Mouse (Mus musculus) lung, postnatal 14 days (tissue): ENCODE measurements around the gene Gabra5.
A peak's percentile ranks its signal among the peaks of the same experiment; 100 is the strongest.

ENCODE experiments used
- DNase-seq: peaks from one replicate; pipeline ENCODE4 v3.0.0; 2021

Gene Gabra5

DNA sequence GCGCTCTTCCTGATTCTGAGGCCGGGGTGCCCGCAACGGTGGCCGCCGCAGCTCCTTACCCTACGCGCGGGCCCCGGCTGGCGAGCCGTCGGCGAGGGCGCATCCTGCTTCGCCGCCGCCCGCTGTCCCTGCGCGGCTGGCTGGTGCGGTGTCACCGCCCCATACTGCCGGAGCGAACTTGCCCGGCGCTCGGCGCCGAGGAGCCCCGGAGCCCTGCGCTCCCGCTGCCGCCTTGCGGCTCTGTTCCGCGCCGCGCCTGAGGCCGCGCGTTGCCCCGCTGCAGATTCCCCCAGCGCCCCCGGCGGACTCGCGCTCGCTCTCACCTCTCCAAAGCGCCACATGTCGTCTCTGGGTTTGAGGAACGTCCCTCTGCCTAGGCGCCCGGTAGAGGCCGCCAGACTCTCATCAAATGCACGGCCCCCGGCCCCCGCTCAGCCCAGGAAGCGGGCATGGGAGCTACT, at the start of gene Gabra5:
TSS of gene Gabra5 (minus strand) at position 379 of the 461 bp plus-strand sequence.
- DNase-seq = no peak

DNA sequence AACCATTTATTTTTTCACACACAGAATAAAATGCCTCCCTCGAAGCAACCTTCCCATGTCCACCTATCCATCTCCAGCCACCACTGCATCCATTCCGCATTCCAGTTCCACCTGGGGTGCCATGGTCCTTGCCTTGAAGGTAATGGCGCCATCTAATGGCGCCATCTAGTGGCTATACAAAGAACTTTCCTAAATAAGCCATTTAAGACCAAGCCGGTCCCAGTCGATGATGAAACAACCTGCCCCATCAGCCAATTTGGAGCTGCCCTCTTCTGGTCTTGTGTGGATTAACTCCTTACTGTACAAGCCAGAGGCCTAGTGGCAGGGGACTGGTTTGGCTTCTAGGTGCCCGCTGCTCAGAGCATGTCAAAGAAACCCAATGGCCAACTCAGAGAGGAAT, 28.7 kb upstream of the Gabra5 start:
- no peak for DNase-seq

DNA sequence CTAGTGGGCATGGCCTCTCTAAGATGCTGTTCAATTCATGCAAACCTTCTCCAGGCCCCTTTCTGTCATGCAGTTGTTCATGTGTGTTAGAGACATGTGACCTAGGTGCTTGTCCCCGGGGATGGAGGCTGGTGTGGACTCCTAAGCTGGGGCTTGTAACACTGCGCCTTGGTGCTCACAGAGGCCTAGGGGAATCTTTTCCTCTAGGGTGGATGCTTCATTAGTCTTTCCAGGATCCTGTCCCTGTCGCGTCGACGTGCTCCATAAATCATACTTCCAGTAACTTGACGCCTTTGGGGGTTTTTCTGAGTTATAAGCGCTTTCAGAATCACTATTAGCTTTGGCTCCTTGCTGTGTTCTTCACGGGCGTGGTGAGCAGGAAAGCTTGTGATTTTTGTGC, 22.8 kb upstream of the Gabra5 start:
- no peak for DNase-seq

DNA sequence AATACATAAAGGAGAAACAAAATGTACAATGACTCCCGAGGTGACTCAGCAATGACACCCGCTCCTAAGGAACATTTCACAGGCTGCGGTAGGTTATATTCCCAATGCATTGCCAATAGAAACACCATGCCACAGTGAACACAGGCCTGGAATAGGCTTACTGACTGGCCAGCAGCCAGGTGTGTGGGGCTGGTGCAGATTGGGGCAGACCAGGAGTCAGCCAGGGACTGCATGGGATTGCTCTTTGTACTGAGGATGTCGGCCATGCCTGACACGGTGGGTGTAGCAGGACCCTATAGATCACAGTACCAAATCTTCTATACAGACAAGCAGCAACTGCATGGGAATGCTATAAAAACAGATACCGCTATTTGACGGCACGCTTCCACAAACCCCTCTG, 20.1 kb upstream of the Gabra5 start:
- no peak for DNase-seq

DNA sequence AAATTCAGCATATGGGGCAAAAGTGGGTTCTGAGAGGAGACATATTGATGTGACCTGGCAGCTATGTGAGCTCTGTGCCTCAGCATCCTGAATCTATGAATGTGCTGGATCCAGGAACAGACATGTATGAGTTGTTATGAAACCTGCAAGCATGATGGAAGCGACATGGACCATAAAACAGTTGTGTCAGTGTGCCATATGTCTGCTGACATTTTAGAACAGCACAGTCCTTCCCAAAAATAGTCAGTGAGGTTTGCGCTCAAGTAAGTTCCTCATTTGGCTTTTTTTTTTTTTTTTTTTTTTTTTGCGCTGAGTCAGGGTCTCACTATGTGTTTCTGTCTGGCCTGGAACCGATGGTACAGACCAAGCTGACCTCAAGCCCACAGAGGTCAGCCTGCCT, 19.6 kb upstream of the Gabra5 start:
- DNase-seq = no peak

DNA sequence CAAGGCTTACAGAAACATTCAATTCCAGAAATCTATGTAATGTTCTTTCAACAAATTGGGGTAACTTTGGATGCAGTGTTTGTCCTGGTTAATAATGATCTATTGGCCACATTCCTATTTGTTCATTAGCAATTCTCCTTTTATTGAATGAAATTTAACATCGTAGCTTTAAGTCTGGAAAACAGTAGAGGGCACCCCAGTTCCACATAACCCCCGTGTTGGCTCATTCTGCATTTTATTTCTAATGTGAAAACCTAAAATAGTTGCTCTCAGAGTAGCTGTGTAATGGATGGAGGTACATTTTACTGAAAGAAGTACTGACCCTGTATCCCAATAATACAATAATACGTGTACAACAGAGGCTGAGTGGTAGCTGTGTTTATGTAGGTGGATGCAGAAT, 3.1 kb upstream of the Gabra5 start:
- DNase-seq = no peak

DNA sequence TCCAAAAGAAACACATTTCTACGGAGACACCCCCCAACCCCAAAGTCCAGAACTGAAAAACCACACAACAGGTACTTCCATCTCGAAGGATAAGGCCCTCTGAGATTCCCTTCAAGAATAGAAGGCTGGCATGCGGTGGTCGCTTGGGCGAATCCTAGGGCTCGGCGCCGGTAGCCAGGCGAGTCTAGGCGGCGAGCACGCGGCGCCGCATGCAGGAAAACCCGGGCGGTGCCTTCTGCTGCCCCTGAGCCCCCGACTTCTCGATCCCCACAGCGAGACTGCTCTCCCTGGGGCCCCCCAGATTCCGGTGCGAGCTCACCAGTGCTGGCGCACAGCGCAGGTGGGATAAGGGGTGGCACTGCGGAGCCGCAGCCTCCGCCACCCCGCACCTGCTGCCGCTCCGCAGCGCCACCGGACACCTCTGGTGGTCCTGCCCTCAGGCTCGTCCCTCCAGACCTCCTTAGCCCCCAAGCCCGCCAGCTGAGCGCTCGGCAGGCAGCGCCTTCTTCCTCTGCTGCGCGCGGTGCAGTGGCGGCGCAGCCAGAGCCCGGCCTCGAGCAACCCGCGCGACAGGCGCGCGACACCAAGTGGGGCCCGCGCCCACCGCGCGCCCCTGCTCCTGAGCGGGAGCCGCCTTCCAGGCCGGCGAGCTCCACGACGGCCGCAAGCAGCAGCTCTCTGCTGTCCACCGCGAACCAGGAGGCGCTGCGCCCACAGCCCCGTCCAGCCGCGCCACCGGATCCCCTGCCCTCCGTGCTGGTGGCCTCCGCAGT, 813 bp downstream of the Gabra5 start:
- no peak for DNase-seq

DNA sequence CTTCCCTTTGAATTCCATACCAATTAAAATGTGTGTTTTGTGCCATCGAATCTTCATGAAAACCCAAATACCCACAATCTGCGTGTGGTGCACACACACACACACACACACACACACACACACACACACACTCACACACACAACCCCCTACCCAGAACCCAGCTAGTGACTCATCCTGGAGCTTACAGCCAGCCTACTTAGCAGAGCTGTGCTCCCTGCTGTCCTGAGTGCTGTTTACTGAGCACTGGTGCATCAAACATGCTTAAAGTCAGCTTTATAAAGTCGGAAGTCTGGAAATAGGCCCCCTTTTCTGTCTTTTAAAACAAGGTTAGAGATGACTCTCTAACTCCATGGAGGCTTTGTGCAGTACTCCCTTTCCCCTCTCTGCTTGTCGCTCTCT, 7.0 kb downstream of the Gabra5 start:
- DNase-seq = no peak

DNA sequence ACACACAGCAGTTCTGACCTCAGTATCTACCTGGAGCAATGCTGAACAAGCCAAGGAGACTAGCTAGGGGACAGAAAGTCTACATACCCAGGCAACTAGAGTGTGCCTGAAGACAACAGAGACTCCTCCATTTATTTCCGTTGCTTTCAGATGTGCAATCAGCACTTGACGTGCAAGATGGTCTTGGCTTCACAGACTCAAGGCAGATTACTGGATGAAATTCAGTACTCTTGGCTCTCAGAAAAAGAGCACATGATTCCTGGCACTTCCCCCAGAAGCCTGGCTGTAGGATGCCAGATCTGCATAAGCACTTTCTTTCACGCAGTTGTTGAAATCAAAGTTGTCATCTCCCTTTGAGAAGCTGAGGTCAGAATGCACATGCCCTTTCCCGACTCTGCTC, 18.1 kb downstream of the Gabra5 start:
- DNase-seq = no peak

DNA sequence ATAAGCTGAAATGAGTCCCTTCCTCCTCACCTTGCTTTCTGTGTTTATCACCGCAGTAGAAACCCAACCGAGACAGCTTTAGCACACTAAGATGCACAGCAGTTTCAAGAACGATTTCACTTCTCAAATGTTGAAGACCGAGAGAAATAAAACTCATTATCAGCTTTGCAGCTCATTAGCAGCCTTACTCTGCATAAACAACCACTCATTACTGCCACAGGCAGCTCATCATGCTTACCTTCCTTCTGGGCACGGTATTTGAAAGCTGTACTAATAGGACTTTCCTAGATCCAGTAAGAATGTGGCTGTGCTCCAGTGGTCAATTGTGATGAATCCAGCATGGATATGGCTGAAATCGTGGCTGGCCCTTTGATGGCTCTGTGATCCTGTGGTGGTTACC, 23.0 kb downstream of the Gabra5 start:
- DNase-seq = no peak

DNA sequence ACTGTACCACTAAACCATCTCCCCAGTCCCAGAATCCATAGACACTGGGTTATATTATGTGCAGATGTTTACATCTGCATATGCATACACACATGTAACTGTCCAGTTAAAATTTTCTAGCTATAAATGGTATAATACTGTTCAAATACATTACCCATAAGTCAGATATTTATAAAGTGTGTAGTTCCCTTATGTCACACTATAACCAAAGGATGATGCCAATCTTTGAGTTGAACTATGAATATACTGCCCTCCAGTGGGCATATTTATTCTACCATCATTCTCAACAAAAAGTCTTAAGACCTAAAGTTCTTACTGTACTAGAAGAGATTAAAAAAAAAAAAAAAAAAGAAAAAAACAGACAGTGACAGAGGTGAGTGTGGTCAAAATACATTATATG, 27.0 kb downstream of the Gabra5 start:
- DNase-seq = no peak

DNA sequence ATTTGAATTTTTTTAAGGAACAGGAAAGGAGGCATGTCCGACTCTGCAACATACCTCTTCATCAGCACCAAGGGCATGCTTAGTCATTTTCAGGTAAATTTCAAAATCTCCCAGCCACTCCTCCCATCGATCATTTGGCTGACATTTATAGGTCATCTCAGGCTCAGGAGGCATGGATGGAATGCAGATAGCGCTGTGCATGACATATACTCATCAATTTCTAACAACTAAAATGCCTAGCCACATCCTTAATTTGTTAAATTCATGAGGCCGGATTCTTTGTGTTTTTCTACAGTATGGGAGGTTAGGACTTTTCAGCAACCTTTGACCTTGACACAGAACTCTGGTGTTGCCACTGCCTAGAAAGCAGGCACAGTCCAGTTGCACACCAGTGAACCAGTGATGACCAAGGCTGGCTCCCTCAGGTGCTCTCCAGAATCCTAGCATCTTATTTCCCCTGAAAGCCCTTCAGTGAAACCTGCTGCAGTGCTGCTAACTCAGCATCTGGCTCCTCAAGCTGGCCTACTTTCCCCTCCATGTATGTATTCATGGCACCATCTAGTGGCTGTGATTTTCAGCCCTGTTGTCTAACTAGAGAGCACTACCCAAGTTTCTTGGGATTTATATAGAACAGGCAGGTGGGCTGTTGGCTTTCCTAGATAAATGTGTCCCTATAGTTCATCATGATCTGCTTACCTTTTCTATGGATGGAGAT, 35.9 kb downstream of the Gabra5 start:
- DNase-seq = peak; percentile 5

DNA sequence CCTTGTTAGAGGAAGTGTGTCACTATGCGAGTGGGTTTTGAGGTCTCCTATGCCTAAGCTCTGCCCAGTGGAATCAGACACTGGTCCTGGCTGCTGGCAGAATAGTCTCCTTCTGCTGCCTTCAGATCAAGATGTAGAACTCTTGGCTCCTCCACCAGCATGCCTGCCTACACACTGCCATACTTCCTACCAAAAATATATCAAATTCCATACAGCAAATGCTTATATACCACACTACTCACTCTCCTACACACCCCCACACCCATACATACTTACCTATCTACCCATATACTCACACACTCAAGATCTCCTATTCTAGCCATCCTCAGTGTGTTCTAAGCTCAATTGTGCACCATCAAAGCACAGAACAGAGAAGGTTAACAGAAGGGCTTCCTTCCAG, 38.5 kb downstream of the Gabra5 start:
- no peak for DNase-seq

DNA sequence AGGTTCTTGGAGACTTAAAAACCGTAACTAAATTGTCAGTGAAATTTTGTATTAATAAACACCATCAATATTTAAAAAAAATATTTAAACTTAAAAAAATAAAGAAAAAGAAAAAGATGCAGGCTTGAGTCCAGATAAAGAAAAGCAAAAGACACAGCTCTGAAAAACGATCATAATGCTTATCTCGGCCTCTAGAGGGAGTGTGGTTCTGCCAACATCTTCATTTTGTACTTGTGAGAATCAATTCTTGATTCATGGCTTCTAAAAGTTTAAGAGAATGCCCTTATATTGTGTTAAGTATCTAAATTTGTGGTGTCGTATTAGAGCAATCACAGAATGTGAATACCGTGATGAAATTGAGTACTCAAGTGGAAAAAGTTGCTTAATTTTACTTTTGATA, 49.5 kb downstream of the Gabra5 start:
- DNase-seq = no peak

DNA sequence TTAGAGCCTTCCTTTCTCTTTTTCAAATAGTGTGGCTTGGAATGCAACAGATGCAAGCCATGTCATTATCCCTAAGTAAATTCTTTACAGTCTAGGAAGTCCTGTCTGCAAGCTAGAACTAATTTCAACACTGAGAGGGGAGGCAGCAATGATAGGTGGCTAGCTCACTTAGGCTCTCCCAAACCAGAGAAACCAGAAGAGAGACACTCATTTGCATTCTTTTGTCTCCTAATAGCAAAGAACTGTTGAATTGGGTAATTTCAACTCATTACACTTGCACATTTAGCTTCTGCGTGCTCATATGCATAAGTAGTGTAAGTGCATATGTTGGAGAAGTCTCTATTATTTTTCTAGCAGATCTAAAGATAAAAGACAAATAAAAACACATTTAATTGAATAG, 61.6 kb downstream of the Gabra5 start:
- no peak for DNase-seq

DNA sequence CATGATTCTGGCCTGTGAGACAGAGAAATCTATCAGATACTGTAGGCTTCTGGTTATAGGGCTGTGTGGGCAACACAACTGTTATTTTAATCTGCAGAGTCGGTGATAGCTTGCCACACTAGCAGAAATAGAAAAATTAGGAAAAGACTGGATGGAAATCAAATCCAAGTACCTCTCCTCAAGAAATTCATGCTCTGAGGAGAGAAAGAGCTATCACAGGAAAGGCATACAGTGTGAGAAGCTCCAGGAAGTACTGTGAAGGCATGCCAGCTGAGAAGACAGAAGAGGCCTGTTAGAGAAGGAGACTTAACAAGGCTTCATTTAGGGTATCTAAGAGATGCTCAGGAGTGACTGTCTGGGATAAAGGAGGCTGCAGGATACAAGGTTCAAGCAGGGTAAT, 87.2 kb downstream of the Gabra5 start:
- DNase-seq = no peak

DNA sequence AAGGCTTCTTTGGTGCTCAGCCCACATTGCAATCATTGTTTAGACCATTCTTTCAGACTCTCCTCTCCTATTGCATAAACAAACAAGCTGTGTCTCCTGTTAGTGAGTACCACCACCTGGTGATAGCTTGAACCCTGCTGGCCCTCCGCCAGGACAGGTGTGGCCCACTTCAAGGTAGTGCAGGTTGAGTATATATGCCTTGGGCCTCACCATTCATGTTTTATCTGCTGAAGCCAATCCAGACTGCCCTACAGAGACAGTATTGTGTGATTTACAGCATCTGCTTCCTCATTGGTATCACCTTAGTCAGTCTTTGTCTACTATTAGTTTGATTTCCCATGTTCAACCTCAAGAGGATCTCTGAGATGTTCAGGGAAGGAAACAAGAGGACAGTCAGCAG, 88.8 kb downstream of the Gabra5 start:
- DNase-seq = no peak

DNA sequence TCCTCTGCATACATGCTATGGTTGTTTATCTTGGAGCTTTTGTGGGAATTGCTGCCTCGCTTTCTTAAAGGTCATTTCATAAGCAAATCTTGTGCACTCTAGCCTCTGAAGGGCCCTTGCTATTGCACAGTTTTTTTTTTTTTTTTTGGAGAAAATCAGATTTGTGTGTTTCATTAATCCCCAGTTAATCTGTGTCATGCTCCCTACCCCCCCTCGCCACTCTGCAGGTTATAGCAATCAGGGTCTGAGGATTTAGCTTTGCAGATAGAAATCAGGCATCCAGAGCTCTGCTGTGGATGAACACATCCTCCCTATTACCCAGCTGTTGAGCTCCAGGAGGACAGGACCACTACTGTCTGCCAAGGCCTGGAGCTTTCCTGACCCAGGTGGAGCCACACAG, 90.5 kb downstream of the Gabra5 start, which contains the start of gene Gabrb3:
TSS of gene Gabrb3 (plus strand) at position 301 of the 400 bp plus-strand sequence.
- DNase-seq = no peak

DNA sequence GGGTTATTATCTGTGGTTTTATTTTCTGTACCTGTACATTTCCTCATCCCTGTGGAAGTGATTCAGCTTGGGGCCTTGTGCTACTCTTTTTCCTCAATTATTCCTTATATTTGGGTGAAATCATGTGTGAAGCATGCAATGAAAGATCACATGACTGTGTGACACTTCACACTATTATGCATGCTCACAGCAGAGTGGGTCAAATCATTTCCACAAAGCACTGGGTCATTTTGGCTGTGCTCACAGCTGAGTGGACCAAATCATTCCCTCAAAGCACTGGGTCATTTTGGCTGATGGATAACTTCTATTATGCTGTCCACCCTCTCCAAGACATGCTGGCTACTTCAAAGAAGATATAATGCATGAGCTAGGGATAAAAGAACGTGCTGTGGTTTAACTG, 97.0 kb downstream of the Gabra5 start:
- no peak for DNase-seq

DNA sequence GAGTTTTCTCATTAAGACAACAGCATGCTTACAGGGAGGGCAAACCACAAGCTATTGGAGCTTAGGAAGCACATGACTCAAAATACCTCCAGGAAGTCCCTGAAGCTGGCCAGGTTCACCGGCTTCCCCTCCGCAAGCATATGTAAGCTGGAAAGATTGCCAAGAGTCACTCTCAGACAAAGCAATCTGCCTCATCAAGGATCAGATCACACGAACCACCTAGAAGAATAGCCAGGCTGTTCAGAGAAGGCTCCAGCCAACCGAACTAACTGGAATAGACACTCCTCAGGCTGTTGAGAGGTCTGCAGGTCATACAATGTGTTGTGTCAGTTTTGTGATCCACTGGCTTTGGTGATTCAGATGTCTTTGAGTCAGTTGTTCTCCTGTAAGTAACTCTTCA, 98.7 kb downstream of the Gabra5 start:
- no peak for DNase-seq

DNA sequence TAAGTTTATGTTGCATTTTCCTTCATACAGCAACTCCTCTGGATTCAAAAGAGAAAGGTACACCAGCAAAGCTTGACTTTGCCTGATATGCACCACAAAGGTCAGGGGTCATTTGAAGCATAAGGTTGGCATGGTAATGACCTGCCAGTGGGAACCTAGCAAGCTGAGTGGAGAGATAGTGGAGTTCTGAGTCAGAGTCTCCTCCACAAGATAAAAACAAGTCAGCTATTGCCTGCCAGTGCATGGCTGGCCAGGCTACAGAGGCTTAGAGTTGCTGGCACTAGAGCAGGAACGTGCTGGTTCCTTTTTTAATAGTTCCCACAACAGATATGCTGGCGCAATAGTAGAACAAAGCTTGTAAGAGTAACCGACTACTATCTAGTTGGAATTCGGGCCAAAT, 116.3 kb downstream of the Gabra5 start:
- no peak for DNase-seq

DNA sequence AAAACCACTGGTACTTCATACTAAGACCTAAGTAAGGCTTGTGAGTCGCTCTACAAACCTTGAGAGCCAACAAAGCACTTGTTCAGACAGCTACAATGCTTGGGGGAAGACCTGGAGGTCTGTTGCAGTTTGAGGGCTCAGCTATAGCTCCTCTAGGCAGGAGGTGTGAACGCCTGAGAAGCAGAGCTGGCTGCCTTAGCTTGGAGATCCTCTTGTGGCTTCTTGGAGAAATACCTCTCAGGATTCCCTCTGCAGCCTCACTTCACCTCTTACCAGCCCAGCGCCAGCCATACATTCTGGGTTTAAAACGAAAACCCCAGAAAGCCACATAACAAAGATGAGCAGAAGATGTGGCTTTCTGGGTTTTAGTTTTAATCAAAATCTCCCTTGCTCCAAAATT, 119.8 kb downstream of the Gabra5 start:
- DNase-seq = no peak

DNA sequence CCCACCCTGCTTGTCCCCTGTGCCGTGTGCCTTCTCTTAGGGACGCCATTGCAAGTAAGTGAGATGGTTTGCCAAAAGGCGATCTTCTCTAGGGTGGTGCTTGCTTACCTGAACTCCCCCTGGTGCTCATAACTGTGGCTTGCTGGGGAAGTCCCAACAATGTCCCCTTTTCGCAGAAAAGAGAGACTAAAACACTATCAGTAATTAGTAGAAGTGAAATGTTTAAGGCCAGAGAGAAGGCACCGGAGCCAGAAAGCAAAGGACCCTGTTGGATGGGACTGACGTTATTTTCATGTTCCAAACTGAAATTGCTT, 122.6 kb downstream of the Gabra5 start:
- DNase-seq = no peak

DNA sequence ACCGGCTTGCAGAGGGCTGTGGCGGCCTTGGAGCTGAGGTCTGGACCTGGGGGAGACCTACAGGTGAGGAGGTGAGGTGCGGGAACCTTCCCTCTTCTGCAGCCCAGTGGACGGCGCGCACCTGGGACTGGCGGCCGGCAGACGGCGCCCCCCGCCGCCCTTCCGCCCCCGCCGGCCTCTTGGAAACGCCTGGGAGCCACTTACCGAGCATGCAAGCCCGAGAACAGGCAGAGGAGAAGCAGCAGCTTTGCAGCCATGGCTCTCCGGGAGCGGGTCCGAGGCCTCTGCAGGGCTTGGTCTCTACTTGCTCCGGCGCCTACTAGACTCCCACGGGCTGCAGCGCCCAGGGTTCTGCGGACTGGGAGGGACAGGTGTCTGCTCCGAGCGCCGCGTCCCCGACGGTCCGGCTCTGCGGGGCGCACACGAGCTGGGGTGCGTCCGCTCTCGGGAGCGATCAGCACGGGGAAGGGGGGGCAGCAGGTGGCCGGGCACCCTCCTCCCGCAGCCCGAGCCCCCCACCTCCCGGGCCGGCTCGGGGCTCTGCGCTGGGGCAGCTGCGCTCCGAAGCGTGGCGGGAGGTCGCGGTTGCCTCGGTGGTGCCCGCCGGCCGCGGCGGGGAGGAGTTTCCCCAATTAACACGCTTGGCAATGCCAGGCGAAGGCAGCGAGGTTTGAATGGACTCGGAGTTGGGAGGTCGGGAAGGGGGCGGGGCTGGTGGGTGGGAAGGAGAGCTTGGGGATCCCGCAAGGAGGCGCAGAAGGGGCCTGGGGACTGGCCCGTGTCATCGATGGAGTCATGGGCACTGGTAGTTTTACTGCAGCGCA, 123.1 kb downstream of the Gabra5 start, which contains the start of gene Gabrg3:
TSS of gene Gabrg3 (minus strand) at position 672 of the 824 bp plus-strand sequence.
- no peak for DNase-seq
